Mouse (Mus musculus) Muller cell, postnatal 12 days (primary cell): ENCODE data around the gene Lamb2.
A peak's percentile ranks its signal among the peaks of the same experiment; 100 is the strongest.

Source experiments
- DNase-seq: peaks from one replicate; pipeline ENCODE4 v3.0.0-alpha.2; 2015; ENCODE audit errors: inconsistent ontology term

The Lamb2 gene

GRCm38 (mm10) chr9:108461181-108461631 is 18.3 kb upstream of the Lamb2 start, which contains the start of gene Klhdc8b:
TSS of gene Klhdc8b (minus strand) at chr9:108461581.
- no peak for DNase-seq

GRCm38 (mm10) chr9:108461675-108462074 is 17.9 kb upstream of the Lamb2 start:
- no peak for DNase-seq

GRCm38 (mm10) chr9:108462192-108462591 is 17.3 kb upstream of the Lamb2 start:
- no peak for DNase-seq

DNA sequence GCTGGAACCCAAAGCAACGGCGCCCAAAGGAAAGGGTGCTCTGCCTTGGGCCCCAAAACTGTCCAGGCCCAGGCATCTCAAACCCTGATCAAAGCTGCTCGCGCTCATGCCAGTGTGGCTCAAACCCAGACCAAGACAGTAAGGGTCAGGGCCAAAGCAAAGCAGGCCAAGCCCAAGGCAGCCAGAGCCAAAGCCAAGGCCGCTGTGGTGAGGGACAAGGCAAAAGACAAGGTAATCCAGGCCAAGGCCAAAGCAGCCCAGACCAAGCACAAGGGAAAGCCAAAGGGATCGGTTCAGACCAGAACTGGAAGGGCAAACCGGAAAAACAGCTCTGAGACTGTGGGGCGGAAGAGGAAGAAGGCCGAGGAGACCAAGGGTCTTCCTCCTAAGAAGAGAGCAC is 15.8 kb upstream of the Lamb2 start:
- DNase-seq, result no peak

GRCm38 (mm10) chr9:108466219-108466618 is 13.3 kb upstream of the Lamb2 start:
- DNase-seq, result no peak

DNA sequence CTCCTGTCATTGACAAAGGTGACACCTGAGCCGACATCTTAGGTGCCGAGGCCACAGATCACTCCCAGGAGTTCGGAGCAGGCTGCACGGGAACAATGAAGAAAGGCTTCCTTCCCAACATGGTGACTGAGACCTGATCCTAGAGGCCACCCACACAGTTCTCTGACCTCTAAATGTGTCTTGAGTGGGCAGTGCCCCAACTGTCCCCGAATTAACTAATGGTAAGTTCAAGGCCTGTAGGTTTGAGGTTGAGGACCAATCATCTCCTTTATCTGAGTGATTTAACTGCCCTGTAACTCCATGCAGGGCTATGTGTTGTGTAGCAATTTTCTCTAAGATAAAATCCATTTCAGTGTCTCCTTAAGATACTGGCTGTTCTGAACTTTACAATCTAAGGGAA is 10.1 kb upstream of the Lamb2 start:
- no peak for DNase-seq

GRCm38 (mm10) chr9:108469845-108470244 is 9.7 kb upstream of the Lamb2 start:
- no peak for DNase-seq

DNA sequence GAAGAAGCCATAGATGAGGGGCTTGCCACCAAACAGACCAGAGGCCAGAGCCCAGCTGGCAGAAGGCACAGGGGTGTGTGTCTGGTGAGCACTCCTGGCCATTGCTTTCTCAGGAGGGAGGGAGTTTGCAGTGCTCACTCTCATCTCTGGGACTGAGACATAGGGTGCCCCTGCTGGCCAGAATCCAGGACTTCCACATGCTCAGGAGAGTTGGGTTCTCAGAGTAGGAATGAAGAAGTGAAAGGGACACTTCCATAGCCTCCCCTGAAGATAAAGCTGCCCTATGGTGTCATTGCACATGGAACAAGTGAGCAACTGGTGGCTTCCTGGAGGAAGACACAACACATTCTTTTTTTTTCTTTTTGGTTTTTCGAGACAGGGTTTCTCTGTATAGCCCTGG is 5.0 kb upstream of the Lamb2 start:
- DNase-seq, result no peak

- DNase-seq, result peak; percentile 89
These were observed 839 bp upstream of the Lamb2 start for GRCm38 (mm10) chr9:108478638-108479156.

DNA sequence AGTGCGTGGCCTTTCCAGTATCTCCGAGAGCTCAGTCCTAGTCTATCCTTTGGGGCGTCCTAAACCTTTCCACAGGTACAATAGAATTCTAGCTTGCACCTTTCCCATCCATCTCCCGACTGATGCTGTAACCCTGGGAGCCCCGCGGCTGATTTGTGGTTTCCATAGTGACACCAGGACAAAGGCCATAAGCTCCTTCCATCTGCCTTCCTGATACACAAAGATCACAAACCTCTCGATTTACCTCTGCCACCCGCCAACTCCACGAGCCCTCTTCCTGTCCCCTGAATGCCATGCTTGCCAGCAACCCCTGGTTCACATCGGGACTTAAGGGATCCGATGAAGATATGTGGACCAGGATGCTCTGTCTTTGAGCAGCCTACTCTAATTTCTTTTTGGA is 295 bp upstream of the Lamb2 start:
- no peak for DNase-seq

GRCm38 (mm10) chr9:108480813-108481519 is 1.4 kb downstream of the Lamb2 start:
- DNase-seq, result no peak

- no peak for DNase-seq
These were observed 2.1 kb downstream of the Lamb2 start for GRCm38 (mm10) chr9:108481520-108482210.

DNA sequence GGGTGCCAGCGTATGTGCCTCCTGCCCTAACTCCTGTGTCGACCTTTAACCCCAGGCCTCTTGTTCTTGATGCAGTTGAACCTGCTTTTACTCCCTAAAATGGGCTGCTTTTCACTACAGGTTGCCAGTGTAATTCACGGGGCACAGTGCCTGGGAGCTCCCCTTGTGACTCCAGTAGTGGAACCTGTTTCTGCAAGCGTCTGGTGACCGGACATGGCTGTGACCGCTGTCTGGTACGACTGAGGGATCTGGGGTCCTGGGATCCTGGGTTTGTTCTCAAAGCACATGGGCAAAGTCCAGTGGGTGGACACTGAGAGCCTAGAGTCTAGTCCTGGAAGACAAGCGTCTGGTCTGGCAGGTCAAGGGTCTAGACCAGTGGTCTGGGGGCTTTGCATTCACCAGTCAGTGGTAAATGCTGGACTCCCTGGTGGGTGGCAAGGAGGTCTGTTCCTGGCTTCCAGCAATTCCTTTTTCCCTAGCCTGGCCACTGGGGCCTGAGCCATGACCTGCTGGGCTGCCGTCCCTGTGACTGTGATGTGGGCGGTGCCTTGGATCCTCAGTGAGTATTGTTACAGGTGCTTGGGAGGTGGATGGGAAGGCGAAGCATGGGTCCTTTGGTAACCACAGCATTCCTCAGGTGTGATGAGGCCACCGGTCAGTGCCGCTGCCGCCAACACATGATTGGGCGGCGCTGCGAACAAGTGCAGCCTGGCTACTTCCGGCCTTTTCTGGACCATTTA is 3.7 kb downstream of the Lamb2 start:
- no peak for DNase-seq

DNA sequence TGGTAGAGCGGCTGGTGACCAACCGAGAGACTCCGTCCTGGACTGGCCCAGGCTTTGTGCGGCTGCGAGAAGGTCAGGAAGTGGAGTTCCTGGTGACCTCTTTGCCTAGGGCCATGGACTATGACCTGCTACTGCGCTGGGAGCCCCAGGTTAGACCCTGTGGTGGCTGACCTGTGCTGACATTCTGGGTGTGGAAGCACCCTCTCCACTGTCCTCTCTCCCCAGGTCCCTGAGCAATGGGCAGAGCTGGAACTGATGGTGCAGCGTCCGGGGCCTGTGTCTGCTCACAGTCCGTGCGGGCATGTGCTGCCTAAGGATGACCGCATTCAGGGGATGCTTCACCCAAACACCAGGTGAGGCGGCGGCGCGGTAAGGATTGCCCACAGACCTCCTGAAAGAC is 4.5 kb downstream of the Lamb2 start:
- no peak for DNase-seq

DNA sequence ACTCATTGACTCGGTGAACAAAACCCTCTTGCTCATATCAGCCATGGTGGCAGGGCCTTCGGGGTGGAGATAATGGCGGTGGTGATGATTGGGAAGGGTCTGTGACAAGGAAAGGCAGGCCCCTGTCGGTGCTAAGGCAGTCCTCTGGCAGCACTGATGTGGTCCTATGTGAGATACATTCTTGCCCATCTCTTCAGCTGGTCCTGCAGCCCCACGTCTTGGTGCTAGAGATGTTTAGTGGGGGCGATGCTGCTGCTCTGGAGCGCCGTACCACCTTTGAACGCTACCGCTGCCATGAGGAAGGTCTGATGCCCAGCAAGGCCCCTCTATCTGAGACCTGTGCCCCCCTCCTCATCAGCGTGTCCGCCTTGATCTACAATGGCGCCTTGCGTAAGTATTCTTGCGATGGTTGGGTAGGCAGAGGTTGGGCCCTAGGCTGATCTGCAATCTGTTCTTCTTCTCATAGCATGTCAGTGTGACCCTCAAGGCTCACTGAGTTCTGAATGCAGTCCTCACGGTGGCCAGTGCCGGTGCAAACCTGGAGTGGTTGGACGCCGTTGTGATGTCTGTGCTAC is 5.9 kb downstream of the Lamb2 start:
- no peak for DNase-seq

DNA sequence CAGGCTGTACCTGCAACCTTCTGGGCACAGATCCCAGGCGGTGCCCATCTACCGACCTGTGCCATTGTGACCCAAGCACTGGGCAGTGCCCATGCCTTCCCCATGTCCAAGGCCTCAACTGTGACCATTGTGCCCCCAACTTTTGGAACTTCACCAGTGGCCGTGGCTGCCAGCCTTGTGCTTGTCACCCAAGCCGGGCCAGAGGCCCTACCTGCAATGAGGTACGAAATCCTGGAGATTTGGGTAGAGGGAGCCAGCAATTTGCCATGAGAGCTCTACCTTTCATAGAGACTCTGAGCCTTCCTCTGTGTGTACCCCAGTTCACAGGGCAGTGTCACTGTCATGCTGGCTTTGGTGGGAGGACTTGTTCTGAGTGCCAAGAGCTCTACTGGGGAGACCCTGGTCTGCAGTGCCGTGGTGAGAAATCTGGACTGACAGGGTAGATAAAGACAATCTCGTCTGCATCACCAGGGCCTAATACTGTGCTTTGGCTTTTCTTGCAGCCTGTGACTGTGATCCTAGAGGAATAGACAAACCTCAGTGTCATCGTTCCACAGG is 7.5 kb downstream of the Lamb2 start:
- DNase-seq, result no peak

DNA sequence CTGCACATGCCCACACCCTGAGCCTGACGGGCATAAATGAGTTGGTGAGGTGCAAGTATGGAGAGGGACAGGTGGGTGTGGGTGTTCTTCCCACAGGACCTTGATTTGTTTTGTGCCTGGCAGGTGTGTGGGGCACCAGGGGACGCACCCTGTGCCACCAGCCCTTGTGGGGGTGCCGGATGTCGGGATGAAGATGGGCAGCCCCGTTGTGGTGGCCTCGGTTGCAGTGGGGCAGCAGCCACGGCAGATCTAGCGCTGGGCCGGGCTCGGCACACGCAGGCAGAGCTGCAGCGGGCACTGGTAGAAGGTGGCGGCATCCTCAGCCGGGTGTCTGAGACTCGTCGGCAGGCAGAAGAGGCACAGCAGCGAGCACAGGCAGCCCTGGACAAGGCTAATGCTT is 8.9 kb downstream of the Lamb2 start:
- DNase-seq, result no peak

- DNase-seq, result no peak
These were observed 9.7 kb downstream of the Lamb2 start for GRCm38 (mm10) chr9:108489215-108489614.

- no peak for DNase-seq
These were observed 10.4 kb downstream of the Lamb2 start for GRCm38 (mm10) chr9:108489702-108490558.

- DNase-seq, result peak; percentile 98
These were observed 11.2 kb downstream of the Lamb2 start, which contains the start of gene Usp19 for GRCm38 (mm10) chr9:108490559-108491285. TSS of gene Usp19 (plus strand) at chr9:108490602.
